Mouse (Mus musculus): ENCODE measurements around the gene Gm3435.
"Not testable (repeated sequence)": the region's sequence is repeated elsewhere in the genome, so short reads cannot be mapped to it uniquely, and the experiment has no call there.

Gm3435 gene

GRCm38 (mm10) chr17:15009706-15010413 lies at the start of gene Gm3435:
Gene Gm3435, plus strand, starts transcription at chr17:15010176.
- DNase-seq (ENCODE audit: low spot score), result not testable (repeated sequence)

GRCm38 (mm10) chr17:14960520-14960919 lies 49.5 kb upstream of the Gm3435 start:
- DNase-seq (ENCODE audit: low spot score), result peak; percentile 33

- peak; percentile 37 for DNase-seq (ENCODE audit: low spot score)
Measured at GRCm38 (mm10) chr17:14960951-14961556, 48.9 kb upstream of the Gm3435 start, which contains the start of gene Phf10. Gene Phf10, minus strand, starts transcription at chr17:14961273.

DNA sequence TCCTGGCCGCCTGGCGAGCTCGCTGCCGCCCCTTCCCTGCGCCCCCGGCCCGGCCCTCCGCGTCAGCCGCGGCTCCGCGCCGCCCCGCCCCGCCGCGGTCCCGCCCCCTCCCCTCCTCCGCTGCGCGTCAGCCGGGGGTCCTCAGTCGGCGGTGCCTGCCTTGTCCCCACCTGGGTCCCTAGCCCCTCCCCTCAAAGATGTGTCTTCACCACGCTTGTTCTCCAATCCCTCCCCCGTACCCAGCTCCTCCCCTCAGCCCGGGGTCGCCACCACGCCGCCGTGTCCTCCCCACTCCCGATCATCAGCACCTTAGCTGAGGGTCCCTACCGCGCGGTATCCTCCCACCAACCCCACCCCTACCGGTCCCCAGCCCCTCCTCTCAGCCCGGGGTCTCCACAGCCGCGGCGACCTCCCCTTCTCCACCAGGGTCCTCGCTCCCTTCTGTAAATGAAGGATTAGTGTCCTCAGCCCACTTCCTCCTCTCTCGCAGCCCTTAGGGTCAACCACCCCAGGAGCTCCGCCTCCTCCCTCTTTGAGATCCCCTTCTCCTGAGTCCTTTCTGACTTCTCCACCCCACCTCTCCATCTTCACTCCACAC lies 48.3 kb upstream of the Gm3435 start:
- not testable (repeated sequence) for DNase-seq (ENCODE audit: low spot score)

- DNase-seq (ENCODE audit: low spot score), result not testable (repeated sequence)
Measured at GRCm38 (mm10) chr17:14968373-14968913, 41.5 kb upstream of the Gm3435 start.

DNA sequence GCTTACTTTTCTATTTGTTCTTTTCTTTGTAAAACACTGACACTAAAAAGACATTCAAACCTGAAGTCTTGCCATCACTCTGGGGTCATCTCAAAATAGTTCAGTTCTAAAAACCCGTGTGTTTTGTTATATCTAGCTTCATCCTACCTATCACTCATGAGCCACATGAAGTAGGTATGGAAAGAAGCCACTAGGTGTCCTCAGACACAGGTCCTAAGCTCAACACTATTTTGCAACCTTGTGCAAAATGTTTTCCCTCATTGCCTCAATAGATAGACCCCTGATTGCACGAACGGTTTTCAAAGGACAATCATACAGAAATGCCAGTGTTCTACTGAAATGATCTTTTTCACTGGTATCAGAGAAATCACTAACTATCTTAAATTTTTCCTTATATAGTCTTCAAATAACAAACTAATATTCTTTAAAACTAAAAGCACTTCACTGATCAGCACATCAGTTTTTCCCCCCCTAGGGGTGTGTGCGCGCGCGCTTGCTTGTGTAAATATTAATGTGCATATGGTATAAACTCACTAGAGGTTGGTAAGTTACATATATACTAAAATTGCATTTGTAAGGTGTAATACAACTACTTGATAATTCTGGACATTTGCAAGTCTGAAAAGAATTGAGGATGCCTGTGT lies 32.1 kb upstream of the Gm3435 start:
- peak; percentile 59 for DNase-seq (ENCODE audit: low spot score)

- not testable (repeated sequence) for DNase-seq (ENCODE audit: low spot score)
Measured at GRCm38 (mm10) chr17:14978362-14979038, 31.5 kb upstream of the Gm3435 start, which contains the start of the genes 9030025P20Rik and Gm3417. Gene 9030025P20Rik, plus strand, starts transcription at chr17:14978468. Gene Gm3417, minus strand, starts transcription at chr17:14978790.

DNA sequence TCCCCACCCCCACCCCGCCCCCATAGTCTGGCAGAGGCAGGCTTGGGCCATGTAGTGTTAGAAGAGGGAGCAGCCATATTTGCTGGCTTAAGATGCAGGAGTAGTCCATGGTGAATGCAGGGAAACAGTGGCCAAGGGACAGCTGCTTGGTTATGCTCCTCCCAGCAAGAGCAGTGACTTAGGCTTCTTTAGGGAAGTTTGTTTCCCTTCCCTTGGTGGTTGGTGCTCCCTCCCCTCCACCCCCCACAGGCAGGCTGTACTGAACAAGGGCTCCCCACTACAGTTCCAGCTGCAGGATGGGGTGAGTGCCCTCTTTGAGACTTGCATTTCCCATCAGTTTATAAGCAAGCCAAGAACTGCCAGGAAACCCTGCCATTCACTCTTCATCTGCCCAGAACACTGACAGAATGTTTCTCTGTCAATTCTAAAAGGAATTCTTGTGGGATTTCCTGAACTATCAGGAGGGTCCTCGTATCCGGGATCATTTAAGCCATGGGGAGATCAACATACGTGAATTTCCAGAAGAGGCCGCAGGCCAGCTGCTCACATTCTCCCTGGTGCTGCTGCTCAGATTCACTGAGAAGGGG lies 19.8 kb upstream of the Gm3435 start:
- DNase-seq (ENCODE audit: low spot score), result not testable (repeated sequence)

DNA sequence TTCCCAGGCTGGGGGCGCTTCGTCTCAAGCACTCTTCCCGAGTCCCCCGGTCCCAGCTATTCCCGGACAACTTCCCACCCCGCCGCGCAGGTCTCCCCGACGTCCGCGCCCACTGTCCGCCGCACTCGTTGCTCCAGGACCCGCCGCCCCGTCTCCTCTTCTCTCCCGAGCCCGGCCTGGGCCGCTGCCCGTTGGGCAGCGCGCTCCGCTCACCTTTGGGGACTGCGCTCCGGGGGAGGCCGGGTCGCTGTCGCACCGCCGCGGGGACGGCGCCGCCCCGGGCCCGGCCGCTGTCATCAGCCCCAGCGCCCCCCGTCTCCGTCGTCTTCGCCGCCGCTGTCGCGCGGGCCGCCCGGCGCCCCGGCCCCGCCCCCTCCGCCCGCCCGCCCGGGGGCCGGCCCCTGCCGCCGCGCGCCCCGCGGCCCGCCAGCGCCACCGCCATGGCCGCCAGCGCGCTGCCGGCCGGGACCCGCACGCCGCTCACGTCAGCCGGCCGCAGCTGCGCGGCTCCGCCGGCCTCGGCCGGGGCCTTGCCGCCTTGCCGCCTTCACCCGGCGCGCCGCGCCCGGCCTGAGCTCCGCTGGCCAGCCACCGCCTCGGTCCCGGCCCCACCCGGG lies 17.3 kb upstream of the Gm3435 start:
- DNase-seq (ENCODE audit: low spot score), result not testable (repeated sequence)

- DNase-seq (ENCODE audit: low spot score), result not testable (repeated sequence)
Measured at GRCm38 (mm10) chr17:14993139-14993832, 16.7 kb upstream of the Gm3435 start.

GRCm38 (mm10) chr17:14994140-14994539 lies 15.8 kb upstream of the Gm3435 start:
- not testable (repeated sequence) for DNase-seq (ENCODE audit: low spot score)

DNA sequence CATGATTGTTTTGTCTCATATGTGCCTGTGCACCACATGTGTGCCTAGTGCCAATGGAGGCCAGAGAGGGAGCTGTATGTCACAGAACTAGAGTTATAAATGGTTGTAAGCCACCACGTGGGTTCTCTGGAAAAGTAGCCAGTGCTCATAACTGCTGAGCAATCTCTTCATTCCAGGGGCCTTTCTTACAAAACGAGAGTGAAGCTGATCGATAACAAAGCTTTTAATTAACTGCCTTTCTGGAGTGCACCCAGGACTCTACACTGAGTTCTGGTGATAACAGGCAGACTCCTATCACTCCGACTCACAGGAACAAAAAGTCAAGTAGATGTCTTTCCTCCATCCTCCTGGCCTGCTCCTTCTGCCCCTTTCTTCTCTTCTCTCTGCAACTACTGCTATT lies 9.9 kb upstream of the Gm3435 start:
- not testable (repeated sequence) for DNase-seq (ENCODE audit: low spot score)

DNA sequence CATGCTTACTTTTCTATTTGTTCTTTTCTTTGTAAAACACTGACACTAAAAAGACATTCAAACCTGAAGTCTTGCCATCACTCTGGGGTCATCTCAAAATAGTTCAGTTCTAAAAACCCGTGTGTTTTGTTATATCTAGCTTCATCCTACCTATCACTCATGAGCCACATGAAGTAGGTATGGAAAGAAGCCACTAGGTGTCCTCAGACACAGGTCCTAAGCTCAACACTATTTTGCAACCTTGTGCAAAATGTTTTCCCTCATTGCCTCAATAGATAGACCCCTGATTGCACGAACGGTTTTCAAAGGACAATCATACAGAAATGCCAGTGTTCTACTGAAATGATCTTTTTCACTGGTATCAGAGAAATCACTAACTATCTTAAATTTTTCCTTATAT lies 888 bp upstream of the Gm3435 start:
- DNase-seq (ENCODE audit: low spot score), result not testable (repeated sequence)

DNA sequence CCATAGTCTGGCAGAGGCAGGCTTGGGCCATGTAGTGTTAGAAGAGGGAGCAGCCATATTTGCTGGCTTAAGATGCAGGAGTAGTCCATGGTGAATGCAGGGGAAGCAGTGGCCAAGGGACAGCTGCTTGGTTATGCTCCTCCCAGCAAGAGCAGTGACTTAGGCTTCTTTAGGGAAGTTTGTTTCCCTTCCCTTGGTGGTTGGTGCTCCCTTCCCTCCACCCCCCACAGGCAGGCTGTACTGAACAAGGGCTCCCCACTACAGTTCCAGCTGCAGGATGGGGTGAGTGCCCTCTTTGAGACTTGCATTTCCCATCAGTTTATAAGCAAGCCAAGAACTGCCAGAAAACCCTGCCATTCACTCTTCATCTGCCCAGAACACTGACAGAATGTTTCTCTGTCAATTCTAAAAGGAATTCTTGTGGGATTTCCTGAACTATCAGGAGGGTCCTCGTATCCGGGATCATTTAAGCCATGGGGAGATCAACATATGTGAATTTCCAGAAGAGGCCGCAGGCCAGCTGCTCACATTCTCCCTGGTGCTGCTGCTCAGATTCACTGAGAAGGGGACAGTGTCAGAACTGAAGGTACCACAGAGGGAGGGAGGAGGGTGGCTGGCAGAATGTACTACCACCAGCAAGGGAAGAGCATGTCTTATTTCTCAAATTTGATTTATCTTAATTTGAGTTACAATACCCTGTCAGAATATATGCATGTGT lies 11.7 kb downstream of the Gm3435 start:
- not testable (repeated sequence) for DNase-seq (ENCODE audit: low spot score)

DNA sequence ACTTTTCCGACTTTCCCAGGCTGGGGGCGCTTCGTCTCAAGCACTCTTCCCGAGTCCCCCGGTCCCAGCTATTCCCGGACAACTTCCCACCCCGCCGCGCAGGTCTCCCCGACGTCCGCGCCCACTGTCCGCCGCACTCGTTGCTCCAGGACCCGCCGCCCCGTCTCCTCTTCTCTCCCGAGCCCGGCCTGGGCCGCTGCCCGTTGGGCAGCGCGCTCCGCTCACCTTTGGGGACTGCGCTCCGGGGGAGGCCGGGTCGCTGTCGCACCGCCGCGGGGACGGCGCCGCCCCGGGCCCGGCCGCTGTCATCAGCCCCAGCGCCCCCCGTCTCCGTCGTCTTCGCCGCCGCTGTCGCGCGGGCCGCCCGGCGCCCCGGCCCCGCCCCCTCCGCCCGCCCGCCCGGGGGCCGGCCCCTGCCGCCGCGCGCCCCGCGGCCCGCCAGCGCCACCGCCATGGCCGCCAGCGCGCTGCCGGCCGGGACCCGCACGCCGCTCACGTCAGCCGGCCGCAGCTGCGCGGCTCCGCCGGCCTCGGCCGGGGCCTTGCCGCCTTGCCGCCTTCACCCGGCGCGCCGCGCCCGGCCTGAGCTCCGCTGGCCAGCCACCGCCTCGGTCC lies 14.0 kb downstream of the Gm3435 start:
- DNase-seq (ENCODE audit: low spot score), result not testable (repeated sequence)

DNA sequence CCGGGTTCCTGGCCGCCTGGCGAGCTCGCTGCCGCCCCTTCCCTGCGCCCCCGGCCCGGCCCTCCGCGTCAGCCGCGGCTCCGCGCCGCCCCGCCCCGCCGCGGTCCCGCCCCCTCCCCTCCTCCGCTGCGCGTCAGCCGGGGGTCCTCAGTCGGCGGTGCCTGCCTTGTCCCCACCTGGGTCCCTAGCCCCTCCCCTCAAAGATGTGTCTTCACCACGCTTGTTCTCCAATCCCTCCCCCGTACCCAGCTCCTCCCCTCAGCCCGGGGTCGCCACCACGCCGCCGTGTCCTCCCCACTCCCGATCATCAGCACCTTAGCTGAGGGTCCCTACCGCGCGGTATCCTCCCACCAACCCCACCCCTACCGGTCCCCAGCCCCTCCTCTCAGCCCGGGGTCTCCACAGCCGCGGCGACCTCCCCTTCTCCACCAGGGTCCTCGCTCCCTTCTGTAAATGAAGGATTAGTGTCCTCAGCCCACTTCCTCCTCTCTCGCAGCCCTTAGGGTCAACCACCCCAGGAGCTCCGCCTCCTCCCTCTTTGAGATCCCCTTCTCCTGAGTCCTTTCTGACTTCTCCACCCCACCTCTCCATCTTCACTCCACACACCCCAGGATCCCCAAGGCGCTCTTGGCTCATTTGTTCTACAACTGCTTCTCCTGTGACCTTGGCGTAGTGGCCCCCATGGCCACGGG lies 14.7 kb downstream of the Gm3435 start:
- not testable (repeated sequence) for DNase-seq (ENCODE audit: low spot score)

- not testable (repeated sequence) for DNase-seq (ENCODE audit: low spot score)
Measured at GRCm38 (mm10) chr17:15025513-15025912, 15.5 kb downstream of the Gm3435 start.

- not testable (repeated sequence) for DNase-seq (ENCODE audit: low spot score)
Measured at GRCm38 (mm10) chr17:15031414-15031813, 21.4 kb downstream of the Gm3435 start.

All from spleen, adult 12 weeks (tissue).